ENCODE assay signal across 8 mouse cellular contexts in the genomic region with DNA sequence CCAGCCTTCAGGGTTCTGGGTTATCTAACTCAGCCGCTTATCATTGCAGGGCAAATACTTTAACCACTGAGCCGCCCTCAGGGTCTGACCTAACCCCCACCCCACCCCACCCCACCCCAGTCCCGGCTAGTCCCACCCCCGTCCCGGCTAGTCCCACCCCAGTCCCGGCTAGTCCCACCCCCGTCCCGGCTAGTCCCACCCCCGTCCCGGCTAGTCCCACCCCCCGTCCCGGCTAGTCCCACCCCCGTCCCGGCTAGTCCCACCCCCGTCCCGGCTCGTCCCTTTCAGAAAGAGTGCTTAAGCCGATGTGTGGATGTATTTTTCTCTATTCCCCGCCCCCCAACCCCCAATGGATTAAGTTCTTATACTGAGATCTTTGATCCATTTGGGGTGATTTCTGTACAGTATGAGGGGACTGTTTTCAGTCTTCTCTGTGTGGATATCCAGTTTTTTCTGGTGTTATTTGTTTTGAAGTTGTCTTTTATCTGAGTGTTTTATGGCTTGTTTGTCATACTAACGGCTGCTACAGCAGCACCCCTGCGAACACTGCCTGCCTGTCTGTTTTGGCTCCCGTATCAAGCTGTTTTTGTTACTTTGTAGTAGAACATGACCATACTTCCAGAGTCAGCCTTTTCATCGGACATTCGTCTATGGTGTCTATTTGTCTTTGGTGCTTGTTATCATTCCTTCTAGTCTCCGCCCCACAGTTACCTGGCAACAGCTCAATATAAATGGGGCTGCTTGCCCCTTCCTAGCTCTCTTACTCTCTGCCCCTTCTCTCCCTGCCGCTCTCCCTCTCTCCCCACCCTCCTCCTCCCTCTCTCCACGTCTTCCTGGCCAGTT. TPM values are rescaled to one million over a fixed set of nuclear protein-coding genes. Genes with fewer than 3 reads are reported as not detected.
A peak's percentile ranks its signal among the peaks of the same experiment; 100 is the strongest.
DNase-seq lines count a peak whose midpoint lies in the region; ATAC-seq lines count a peak whose summit lies in the region.

No protein-coding gene starts in this region.

- no peaks in the 10 kb centered on the region for H3K27me3 ChIP-seq in forebrain, embryonic 11.5 days (ENCODE audit: control insufficient read depth, insufficient read depth, low read length)
- no peaks in the 10 kb centered on the region for H3K27me3 ChIP-seq in kidney, embryonic 16.5 days (ENCODE audit: insufficient read depth, low read length)

- H3K36me3 ChIP-seq in forebrain, embryonic 11.5 days (ENCODE audit: control insufficient read depth, insufficient read depth, low read length), result no peaks in the 10 kb centered on the region
- H3K36me3 ChIP-seq in kidney, embryonic 16.5 days (ENCODE audit: insufficient read depth, low read length), result no peaks in the 10 kb centered on the region

- H3K4me3 ChIP-seq in forebrain, embryonic 11.5 days (ENCODE audit: low read depth, low read length), result peak overlapping the region; percentile 23
- H3K4me3 ChIP-seq in kidney, embryonic 16.5 days (ENCODE audit: low read length), result peak overlapping the region; percentile 36

- peak overlapping the region; percentile 47; the same call in 1 of the 2 replicates for H3K9ac ChIP-seq in forebrain, embryonic 11.5 days (ENCODE audit: low read length)
- H3K9ac ChIP-seq in kidney, embryonic 16.5 days (replicated peaks; ENCODE audit: low read length), result 0 out of 2 replicates have a peak overlapping the region, but pooled peaks have one; percentile 26

- 0 out of 2 replicates have a peak overlapping the region, but pooled peaks have one; percentile 31 for H3K27ac ChIP-seq in forebrain, embryonic 11.5 days (ENCODE audit: low read depth, low read length)
- H3K27ac ChIP-seq in kidney, embryonic 16.5 days (ENCODE audit: low read length), result no peak overlapping the region

- WGBS in forebrain, embryonic 11.5 days, result 5% methylated on average over 27 of the region's 27 CpGs
- 2% methylated on average over 25 of the region's 27 CpGs for WGBS in kidney, embryonic 16.5 days

- no peaks in the 10 kb centered on the region for H3K9me3 ChIP-seq in forebrain, embryonic 11.5 days (ENCODE audit: control insufficient read depth, low read length)
- H3K9me3 ChIP-seq in kidney, embryonic 16.5 days (ENCODE audit: low read length), result no peaks in the 10 kb centered on the region

- peak; percentile 74 for ATAC-seq in forebrain, embryonic 11.5 days (replicated peaks; ENCODE audit: low FRiP score)
- peak; percentile 39; the same call in 1 of the 2 replicates for ATAC-seq in kidney, embryonic 16.5 days (ENCODE audit: low FRiP score, low TSS enrichment)

- peak; percentile 38 for DNase-seq in adrenal gland, postnatal 10 days
- no peak for DNase-seq in adrenal gland, adult 8-10 months
- peak; percentile 55 for DNase-seq in NIH3T3 (ENCODE audit: low read depth)
- peak; percentile 76 for DNase-seq in forebrain, embryonic 11.5 days (ENCODE audit: low spot score)
- DNase-seq in mesoderm, embryonic 11.5 days (ENCODE audit: low read depth, low spot score), result peak; percentile 45
- DNase-seq in right cerebral cortex, postnatal 25 days, result no peak
- no peak for DNase-seq in urinary bladder, postnatal 4 days (ENCODE audit: low spot score in 2 of 2)

- no peaks in the 10 kb centered on the region for H3K4me1 ChIP-seq in forebrain, embryonic 11.5 days (replicated peaks; ENCODE audit: control insufficient read depth, insufficient read depth, low read length)
- peaks cover 10% of the 10 kb centered on the region; the same call in 1 of the 2 replicates for H3K4me1 ChIP-seq in kidney, embryonic 16.5 days (ENCODE audit: insufficient read depth, low read length)

- peak overlapping the region; percentile 55 for H3K4me2 ChIP-seq in forebrain, embryonic 11.5 days (ENCODE audit: low read depth, low read length, severe bottlenecking)
- H3K4me2 ChIP-seq in kidney, embryonic 16.5 days (replicated peaks; ENCODE audit: low read depth, low read length), result peak overlapping the region; percentile 74

RNA-seq across cellular contexts. Expression of a gene that starts 14.2 kb away (rescaled TPM):
- 10 to 100 TPM in 1 of 2 experiments, 1 to 10 TPM in 1; 9.5 to 12.6 TPM for total RNA-seq in adrenal gland, postnatal 10 days (2021)
- total RNA-seq in adrenal gland, adult 8-10 months (2022), result 10 to 100 TPM in 3 of 4 experiments, 1 to 10 TPM in 1; 6.2 to 20.5 (median 11.4) TPM
- 12.3 and 12.8 TPM in 2 replicates for polyA plus RNA-seq in forebrain, embryonic 11.5 days (2014; fragmentation: Nextera tagmentation; extraction: Ambion mirVana)
- polyA plus RNA-seq in kidney, embryonic 16.5 days (2015; fragmentation: Nextera tagmentation; extraction: Ambion mirVana), result 8.4 and 8.7 TPM in 2 replicates

RNA-seq across cellular contexts. Expression of a gene that starts 18.2 kb away (rescaled TPM):
- 1 to 10 TPM; 9.6 to 9.9 TPM for total RNA-seq in adrenal gland, postnatal 10 days (2021)
- 1 to 10 TPM; 5.1 to 7.2 (median 5.8) TPM for total RNA-seq in adrenal gland, adult 8-10 months (2022)
- 0.12 and 0.20 TPM in 2 replicates for polyA plus RNA-seq in forebrain, embryonic 11.5 days (2014; fragmentation: Nextera tagmentation; extraction: Ambion mirVana)
- polyA plus RNA-seq in kidney, embryonic 16.5 days (2015; fragmentation: Nextera tagmentation; extraction: Ambion mirVana), result 0.87 and 1.1 TPM in 2 replicates

RNA-seq across cellular contexts. Expression of a gene that starts 59.6 kb away (rescaled TPM):
- 10 to 100 TPM; 22.1 to 23.9 TPM for total RNA-seq in adrenal gland, postnatal 10 days (2021)
- total RNA-seq in adrenal gland, adult 8-10 months (2022), result 100 to 1,000 TPM; 107 to 119 (median 115) TPM
- 1.1 and 1.3 TPM in 2 replicates for polyA plus RNA-seq in forebrain, embryonic 11.5 days (2014; fragmentation: Nextera tagmentation; extraction: Ambion mirVana)
- polyA plus RNA-seq in kidney, embryonic 16.5 days (2015; fragmentation: Nextera tagmentation; extraction: Ambion mirVana), result 27.1 and 41.9 TPM in 2 replicates

Comparison
In these comparisons a context has a peak if more than half of its experiments do, and no peak if none do; other contexts are left out.
1. DNase-seq: peak in adrenal gland, postnatal 10 days (single experiment), NIH3T3 (single experiment), forebrain, embryonic 11.5 days (single experiment) and mesoderm, embryonic 11.5 days (single experiment); none in adrenal gland, adult 8-10 months (single experiment), right cerebral cortex, postnatal 25 days (single experiment) and urinary bladder, postnatal 4 days (0 of 2).
2. RNA of a gene that starts 59.6 kb away (total RNA-seq): 107 to 119 TPM in adrenal gland, adult 8-10 months; 22.1 to 23.9 TPM in adrenal gland, postnatal 10 days; every median in the first group is over 4 times any median in the second.